Mouse (Mus musculus) layer of hippocampus, adult 8-10 months (tissue): Measurements from ENCODE around the gene Il12rb1. TPM values are rescaled to one million over a fixed set of nuclear protein-coding genes. Genes with fewer than 3 reads are reported as not detected.
"Not testable (repeated sequence)": the region's sequence is repeated elsewhere in the genome, so short reads cannot be mapped to it uniquely, and the experiment has no call there.

Experiments
- DNase-seq, 2 experiments: peaks; one replicate each; pipeline ENCODE4 v3.0.0; 2022; ENCODE audit warnings: low spot score in 2 of 2
- total RNA-seq, 4 experiments: library from RNA; stranded (reverse); gene quantifications; 2 replicates each; pipeline ENCODE4 v1.2.4; 2022

The Il12rb1 gene
- total RNA-seq, 4 experiments from 2014 or later = 0.83 to 1.1 (median 0.85) TPM

GRCm38 (mm10) chr8:70798281-70798680, 10.0 kb upstream of the Il12rb1 start:
- DNase-seq = peak; percentile 78 to 81

GRCm38 (mm10) chr8:70800648-70801047, 7.6 kb upstream of the Il12rb1 start:
- DNase-seq = peak in 1 of 2 experiments; percentile 62

GRCm38 (mm10) chr8:70801156-70801555, 7.1 kb upstream of the Il12rb1 start:
- DNase-seq = peak in 1 of 2 experiments; percentile 89

- no peak for DNase-seq
Measured at GRCm38 (mm10) chr8:70801830-70802229, 6.4 kb upstream of the Il12rb1 start.

- DNase-seq = no peak
Measured at GRCm38 (mm10) chr8:70802786-70803510, 5.3 kb upstream of the Il12rb1 start.

- DNase-seq = peak in 1 of 2 experiments; percentile 67
Measured at GRCm38 (mm10) chr8:70803761-70804480, 4.3 kb upstream of the Il12rb1 start.

- peak in 1 of 2 experiments; percentile 79 for DNase-seq
Measured at GRCm38 (mm10) chr8:70804481-70805206, 3.6 kb upstream of the Il12rb1 start, which contains the start of gene Mast3. Gene Mast3, minus strand, starts transcription at chr8:70805054.

GRCm38 (mm10) chr8:70806541-70806940, 1.7 kb upstream of the Il12rb1 start:
- DNase-seq = no peak

GRCm38 (mm10) chr8:70807304-70807703, 945 bp upstream of the Il12rb1 start:
- peak in 1 of 2 experiments; percentile 62 for DNase-seq

GRCm38 (mm10) chr8:70808955-70809701, 879 bp downstream of the Il12rb1 start:
- no peak for DNase-seq

GRCm38 (mm10) chr8:70810962-70811680, 2.9 kb downstream of the Il12rb1 start:
- no peak for DNase-seq

GRCm38 (mm10) chr8:70812055-70812454, 3.8 kb downstream of the Il12rb1 start:
- DNase-seq = no peak

- DNase-seq = no peak
Measured at GRCm38 (mm10) chr8:70812885-70813284, 4.6 kb downstream of the Il12rb1 start.

- DNase-seq = no peak
Measured at GRCm38 (mm10) chr8:70816679-70817078, 8.4 kb downstream of the Il12rb1 start.

GRCm38 (mm10) chr8:70820101-70820935, 12.1 kb downstream of the Il12rb1 start:
- no peak for DNase-seq

GRCm38 (mm10) chr8:70821399-70821962, 13.2 kb downstream of the Il12rb1 start:
- DNase-seq = peak in 1 of 2 experiments; percentile 64

- no peak for DNase-seq
Measured at GRCm38 (mm10) chr8:70821992-70822391, 13.7 kb downstream of the Il12rb1 start.

GRCm38 (mm10) chr8:70822594-70822993, 14.3 kb downstream of the Il12rb1 start:
- not testable (repeated sequence) for DNase-seq

- DNase-seq = no peak
Measured at GRCm38 (mm10) chr8:70823802-70824201, 15.6 kb downstream of the Il12rb1 start.
